Mouse (Mus musculus) kidney, adult 2 months (tissue): ENCODE data around the gene Ppm1b. TPM values are rescaled to one million over a fixed set of nuclear protein-coding genes. Genes with fewer than 3 reads are reported as not detected.

ENCODE experiments used
- DNase-seq: peaks from one replicate; pipeline ENCODE4 v3.0.0; 2021
- H3K27ac ChIP-seq: fragments of 200-500 bp; 2 replicates; pipeline ENCODE4 v1.5.1; 2012; ENCODE audit warnings: low read depth, low read length, control low read depth, inconsistent platforms; ENCODE audit not compliant: insufficient read depth
- H3K27me3 ChIP-seq: fragments of 200-500 bp; replicated peaks from 2 replicates; pipeline ENCODE4 v1.6.1; 2012; ENCODE audit warnings: mild to moderate bottlenecking, moderate library complexity, low read length, inconsistent platforms; ENCODE audit not compliant: control insufficient read depth, insufficient read depth
- H3K36me3 ChIP-seq: fragments of 200-500 bp; 2 replicates; pipeline ENCODE4 v1.6.1; 2012; ENCODE audit warnings: mild to moderate bottlenecking, moderate library complexity, low read length, inconsistent platforms; ENCODE audit not compliant: control insufficient read depth, insufficient read depth
- H3K4me1 ChIP-seq: fragments of 200-500 bp; 2 replicates; pipeline ENCODE4 v1.6.1; 2011; ENCODE audit warnings: low read length; ENCODE audit not compliant: control insufficient read depth, insufficient read depth
- H3K4me3 ChIP-seq: fragments of 200-500 bp; 2 replicates; pipeline ENCODE4 v1.5.1; 2011; ENCODE audit warnings: mild to moderate bottlenecking, low read depth, low read length, control low read depth; ENCODE audit not compliant: insufficient read depth
- CTCF ChIP-seq: fragments of 200-500 bp; conservative IDR thresholded peaks from 2 replicates; pipeline ENCODE4 v1.5.1; 2011; ENCODE audit warnings: low read depth, mild to moderate bottlenecking, control low read depth, low read length, moderate library complexity, mixed read lengths; ENCODE audit not compliant: insufficient read depth, insufficient read length
- POLR2A ChIP-seq: fragments of 200-500 bp; IDR thresholded peaks from one replicate; pipeline ENCODE4 v1.6.1; 2011; ENCODE audit warnings: low read depth, low read length, control low read depth
- WGBS: fragments of 180-500 bp; shearing (Covaris S2); methylation state at CpG from one replicate; pipeline ENCODE4 v1.1.7; 2018; 5-methylcytosine and 5-hydroxymethylcytosine counted together
- polyA plus RNA-seq: library from polyadenylated mRNA; depleted of rRNA; stranded (reverse); fragments of >200 nt; gene quantifications from 2 replicates; pipeline ENCODE4 v1.2.3, GENCODE M21; 2012

Ppm1b gene
- polyA plus RNA-seq, 1 experiment, result 46.4 TPM

GRCm38 (mm10) chr17:84995844-84996243 is 39.3 kb downstream of the Ppm1b start:
- no peak for TF ChIP-seq CTCF
- TF ChIP-seq POLR2A, result no peak
- Histone ChIP-seq H3K27me3 (no peaks in the 10 kb centered on the region), H3K4me3 (no peak overlapping the region), H3K36me3 (peaks cover 2% of the 10 kb centered on the region; the same call in 1 of the 2 replicates), H3K27ac (no peak overlapping the region), H3K4me1 (peaks cover 5% of the 10 kb centered on the region; the same call in 1 of the 2 replicates)
- WGBS, result 61% methylated on average over 6 of the region's 6 CpGs
- DNase-seq, result no peak

GRCm38 (mm10) chr17:84997639-84998038 is 41.1 kb downstream of the Ppm1b start:
- no peak overlapping the region for H3K27ac ChIP-seq

GRCm38 (mm10) chr17:84999636-85000035 is 43.1 kb downstream of the Ppm1b start:
- Histone ChIP-seq H3K27ac (no peak overlapping the region), H3K4me3 (no peak overlapping the region), H3K4me1 (peaks cover 5% of the 10 kb centered on the region; the same call in 1 of the 2 replicates), H3K36me3 (peaks cover 2% of the 10 kb centered on the region; the same call in 1 of the 2 replicates), H3K27me3 (no peaks in the 10 kb centered on the region)
- TF ChIP-seq POLR2A (no peak), CTCF (no peak)
- DNase-seq, result no peak
- WGBS, result 71% methylated on average over 10 of the region's 10 CpGs

More at GRCm38 (mm10) chr17:84997639-84998038, 41.1 kb downstream of the Ppm1b start:
- Histone ChIP-seq H3K4me3 (no peak overlapping the region), H3K27me3 (no peaks in the 10 kb centered on the region), H3K4me1 (peaks cover 5% of the 10 kb centered on the region; the same call in 1 of the 2 replicates), H3K36me3 (peaks cover 2% of the 10 kb centered on the region; the same call in 1 of the 2 replicates)
- no peak for DNase-seq
- WGBS, result 57% methylated on average over 1 of the region's 1 CpGs
- TF ChIP-seq CTCF, result no peak
- TF ChIP-seq POLR2A, result no peak

- no peak overlapping the region for H3K27ac ChIP-seq
- H3K36me3 ChIP-seq, result peaks cover 4% of the 10 kb centered on the region; the same call in 1 of the 2 replicates
- no peaks in the 10 kb centered on the region for H3K4me1 ChIP-seq
- WGBS, result 86% methylated on average over 6 of the region's 6 CpGs
- H3K27me3 ChIP-seq, result no peaks in the 10 kb centered on the region
- no peak for DNase-seq
- no peak for TF ChIP-seq POLR2A
- no peak for TF ChIP-seq CTCF
- H3K4me3 ChIP-seq, result no peak overlapping the region
Measured at GRCm38 (mm10) chr17:85013485-85013884, 56.9 kb downstream of the Ppm1b start.

GRCm38 (mm10) chr17:85014632-85015031 is 58.1 kb downstream of the Ppm1b start:
- WGBS, result 90% methylated on average over 3 of the region's 3 CpGs
- DNase-seq, result no peak

GRCm38 (mm10) chr17:85018344-85018743 is 61.8 kb downstream of the Ppm1b start:
- DNase-seq, result no peak
- Histone ChIP-seq H3K36me3 (0 out of 2 replicates have a peak, but pooled peaks cover 2% of the 10 kb centered on the region), H3K27ac (no peak overlapping the region), H3K4me1 (no peaks in the 10 kb centered on the region), H3K4me3 (no peak overlapping the region), H3K27me3 (no peaks in the 10 kb centered on the region)
- WGBS, result 89% methylated on average over 3 of the region's 3 CpGs
- TF ChIP-seq CTCF (no peak), POLR2A (no peak)

More at GRCm38 (mm10) chr17:85014632-85015031, 58.1 kb downstream of the Ppm1b start:
- H3K4me3 ChIP-seq, result no peak overlapping the region
- H3K4me1 ChIP-seq, result no peaks in the 10 kb centered on the region
- no peak for TF ChIP-seq POLR2A
- no peak for TF ChIP-seq CTCF
- no peak overlapping the region for H3K27ac ChIP-seq
- no peaks in the 10 kb centered on the region for H3K27me3 ChIP-seq
- peaks cover 4% of the 10 kb centered on the region; the same call in 1 of the 2 replicates for H3K36me3 ChIP-seq

- no peak overlapping the region for H3K27ac ChIP-seq
- H3K36me3 ChIP-seq, result no peaks in the 10 kb centered on the region
- H3K27me3 ChIP-seq, result no peaks in the 10 kb centered on the region
- no peak overlapping the region for H3K4me3 ChIP-seq
- H3K4me1 ChIP-seq, result peaks cover 2% of the 10 kb centered on the region
- WGBS, result 64% methylated on average over 5 of the region's 5 CpGs
- no peak for TF ChIP-seq POLR2A
- no peak for DNase-seq
Measured at GRCm38 (mm10) chr17:85018794-85019193, 62.3 kb downstream of the Ppm1b start.
